Mouse (Mus musculus): Measurements from ENCODE around the gene Trip13. TPM values are rescaled to one million over a fixed set of nuclear protein-coding genes. Genes with fewer than 3 reads are reported as not detected.
A peak's percentile ranks its signal among the peaks of the same experiment; 100 is the strongest.

The Trip13 gene
- polyA plus RNA-seq, 1 experiment from 2014 or later, result 2.4 TPM

- no peak overlapping the region for H3K27ac ChIP-seq (ENCODE audit: low read length)
- 51% methylated on average over 4 of the region's 4 CpGs for WGBS
- H3K4me1 ChIP-seq (ENCODE audit: insufficient read depth, low read depth, low read length), result no peaks in the 10 kb centered on the region
- H3K9ac ChIP-seq (replicated peaks; ENCODE audit: low read depth), result no peak overlapping the region
- ATAC-seq (no peak), DNase-seq (ENCODE audit: low spot score) (no peak)
- no peak overlapping the region for H3K4me3 ChIP-seq (ENCODE audit: low read depth, low read length)
- TF ChIP-seq CTCF (IDR thresholded peaks at IDR 0.05), result no peak
- TF ChIP-seq EP300 (IDR thresholded peaks at IDR 0.05), result no peak
- H3K9me3 ChIP-seq (ENCODE audit: low read length), result no peaks in the 10 kb centered on the region
- H3K36me3 ChIP-seq (ENCODE audit: insufficient read depth, low read length), result no peaks in the 10 kb centered on the region
- no peak overlapping the region for H3K4me2 ChIP-seq (replicated peaks; ENCODE audit: low read depth, low read length)
- no peaks in the 10 kb centered on the region for H3K27me3 ChIP-seq (replicated peaks; ENCODE audit: insufficient read depth, low read length)
These were observed 51.9 kb downstream of the Trip13 start for GRCm38 (mm10) chr13:73885656-73886055.

- TF ChIP-seq EP300 (IDR thresholded peaks at IDR 0.05), result no peak
- TF ChIP-seq CTCF (IDR thresholded peaks at IDR 0.05), result no peak
- Histone ChIP-seq H3K4me2 (replicated peaks; ENCODE audit: low read depth, low read length) (no peak overlapping the region), H3K27ac (ENCODE audit: low read length) (no peak overlapping the region), H3K36me3 (ENCODE audit: insufficient read depth, low read length) (no peaks in the 10 kb centered on the region), H3K9ac (replicated peaks; ENCODE audit: low read depth) (no peak overlapping the region), H3K27me3 (replicated peaks; ENCODE audit: insufficient read depth, low read length) (no peaks in the 10 kb centered on the region), H3K4me3 (ENCODE audit: low read depth, low read length) (no peak overlapping the region), H3K9me3 (ENCODE audit: low read length) (no peaks in the 10 kb centered on the region), H3K4me1 (ENCODE audit: insufficient read depth, low read depth, low read length) (no peaks in the 10 kb centered on the region)
- WGBS, result 49% methylated on average over 8 of the region's 8 CpGs
- ATAC-seq (no peak), DNase-seq (ENCODE audit: low spot score) (peak; percentile 15)
These were observed 56.2 kb downstream of the Trip13 start for GRCm38 (mm10) chr13:73881347-73881746.

- Histone ChIP-seq H3K9ac (replicated peaks; ENCODE audit: low read depth) (no peak overlapping the region), H3K27me3 (replicated peaks; ENCODE audit: insufficient read depth, low read length) (no peaks in the 10 kb centered on the region), H3K9me3 (ENCODE audit: low read length) (no peaks in the 10 kb centered on the region), H3K4me1 (ENCODE audit: insufficient read depth, low read depth, low read length) (no peaks in the 10 kb centered on the region), H3K4me2 (replicated peaks; ENCODE audit: low read depth, low read length) (no peak overlapping the region), H3K36me3 (ENCODE audit: insufficient read depth, low read length) (no peaks in the 10 kb centered on the region), H3K27ac (ENCODE audit: low read length) (no peak overlapping the region), H3K4me3 (ENCODE audit: low read depth, low read length) (no peak overlapping the region)
- no peak for ATAC-seq
- 79% methylated on average over 5 of the region's 5 CpGs for WGBS
- DNase-seq (ENCODE audit: low spot score), result no peak
- TF ChIP-seq EP300 (IDR thresholded peaks at IDR 0.05), result no peak
- peak; percentile 38; the same call in 1 of the 2 replicates for TF ChIP-seq CTCF (IDR thresholded peaks at IDR 0.05)
These were observed 57.8 kb downstream of the Trip13 start for GRCm38 (mm10) chr13:73879824-73880223.

GRCm38 (mm10) chr13:73872159-73872558, 65.4 kb downstream of the Trip13 start:
- Histone ChIP-seq H3K4me3 (ENCODE audit: low read depth, low read length) (no peak overlapping the region), H3K36me3 (ENCODE audit: insufficient read depth, low read length) (no peaks in the 10 kb centered on the region), H3K27ac (ENCODE audit: low read length) (no peak overlapping the region), H3K4me2 (replicated peaks; ENCODE audit: low read depth, low read length) (no peak overlapping the region), H3K27me3 (replicated peaks; ENCODE audit: insufficient read depth, low read length) (no peaks in the 10 kb centered on the region), H3K9ac (replicated peaks; ENCODE audit: low read depth) (no peak overlapping the region), H3K9me3 (ENCODE audit: low read length) (no peaks in the 10 kb centered on the region), H3K4me1 (ENCODE audit: insufficient read depth, low read depth, low read length) (no peaks in the 10 kb centered on the region)
- TF ChIP-seq EP300 (IDR thresholded peaks at IDR 0.05) (no peak), CTCF (IDR thresholded peaks at IDR 0.05) (no peak)
- 67% methylated on average over 2 of the region's 2 CpGs for WGBS
- ATAC-seq (no peak), DNase-seq (ENCODE audit: low spot score) (no peak)

Small RNAs within 50 kb of the gene (microRNA-seq; reads per million reads assigned to microRNA genes)
- gene Gm25197, result not detected

Other genes with a start within 250 kb of the Trip13 start
- gene Slc6a19, start 232.9 kb downstream of the Trip13 start, polyA plus RNA-seq (2015; fragmentation: Nextera tagmentation; extraction: Ambion mirVana), result not detected in 2 replicates
- 10.4 and 10.5 TPM in 2 replicates for gene Slc12a7, start 204.7 kb downstream of the Trip13 start, polyA plus RNA-seq (2015; fragmentation: Nextera tagmentation; extraction: Ambion mirVana)
- gene Nkd2, start 90.2 kb downstream of the Trip13 start, polyA plus RNA-seq (2015; fragmentation: Nextera tagmentation; extraction: Ambion mirVana), result 3.1 and 3.2 TPM in 2 replicates
- 33.8 and 35.2 TPM in 2 replicates for gene Brd9, start within 50 bp of the Trip13 start, polyA plus RNA-seq (2015; fragmentation: Nextera tagmentation; extraction: Ambion mirVana)
- gene Zdhhc11, start 26.1 kb upstream of the Trip13 start, polyA plus RNA-seq (2015; fragmentation: Nextera tagmentation; extraction: Ambion mirVana), result not detected in 2 replicates
- gene Tppp, start 71.6 kb upstream of the Trip13 start, polyA plus RNA-seq (2015; fragmentation: Nextera tagmentation; extraction: Ambion mirVana), result 3.9 and 5.1 TPM in 2 replicates
- gene Cep72, start 124.5 kb upstream of the Trip13 start, polyA plus RNA-seq (2015; fragmentation: Nextera tagmentation; extraction: Ambion mirVana), result 3.9 and 4.4 TPM in 2 replicates
- gene Slc9a3, start 183.7 kb upstream of the Trip13 start, polyA plus RNA-seq (2015; fragmentation: Nextera tagmentation; extraction: Ambion mirVana), result not detected in 2 replicates

Measured in lung, postnatal 0 days (tissue).